Mouse (Mus musculus) stomach, embryonic 14.5 days (tissue): ENCODE results near the gene Setd1a. TPM values are rescaled to one million over a fixed set of nuclear protein-coding genes. Genes with fewer than 3 reads are reported as not detected.
A peak's percentile ranks its signal among the peaks of the same experiment; 100 is the strongest.

Experiments used
- ATAC-seq: fragments of 200-750 bp; cut with Nextera tagmentation; 2 replicates; pipeline ENCODE4 v1.8.0; 2017; ENCODE audit warnings: low read depth, moderate TSS enrichment; ENCODE audit not compliant: insufficient number of reproducible peaks, insufficient read depth, low FRiP score
- H3K27ac ChIP-seq: fragments of 300-500 bp; sonication (generic); 2 replicates; pipeline ENCODE4 v1.5.1; 2014; ENCODE audit warnings: mild to moderate bottlenecking, low read length, moderate library complexity, mixed read lengths
- H3K27me3 ChIP-seq: fragments of 300-500 bp; sonication (generic); 2 replicates; pipeline ENCODE4 v1.6.1; 2014; ENCODE audit warnings: low read length, control low read depth, mixed read lengths; ENCODE audit not compliant: control insufficient read depth, insufficient read depth
- H3K36me3 ChIP-seq: fragments of 300-500 bp; sonication (generic); 2 replicates; pipeline ENCODE4 v1.6.1; 2014; ENCODE audit warnings: mild to moderate bottlenecking, control low read depth, low read length, moderate library complexity, mixed read lengths; ENCODE audit not compliant: control insufficient read depth, insufficient read depth
- H3K4me1 ChIP-seq: fragments of 300-500 bp; sonication (generic); 2 replicates; pipeline ENCODE4 v1.6.1; 2014; ENCODE audit warnings: low read length, control low read depth, mixed read lengths; ENCODE audit not compliant: control insufficient read depth, insufficient read depth
- H3K4me2 ChIP-seq: fragments of 300-500 bp; sonication (generic); replicated peaks from 2 replicates; pipeline ENCODE4 v1.6.1; 2014; ENCODE audit warnings: low read depth, low read length, control low read depth
- H3K4me3 ChIP-seq: fragments of 300-500 bp; sonication (generic); 2 replicates; pipeline ENCODE4 v1.5.1; 2014; ENCODE audit warnings: low read depth, low read length, control low read depth
- H3K9ac ChIP-seq: fragments of 300-500 bp; sonication (generic); replicated peaks from 2 replicates; pipeline ENCODE4 v1.6.1; 2014; ENCODE audit warnings: low read depth, mild to moderate bottlenecking, control low read depth, low read length, moderate library complexity, mixed read lengths
- H3K9me3 ChIP-seq: fragments of 300-500 bp; sonication (generic); 2 replicates; pipeline ENCODE4 v1.6.1; 2016; ENCODE audit warnings: low read depth, low read length, control low read depth; ENCODE audit not compliant: control insufficient read depth
- WGBS: fragments of 180-500 bp; shearing (Covaris S2); extraction: QIAGEN DNeasy Blood & Tissue Kit; methylation state at CpG from one replicate; pipeline ENCODE4 v1.1.7; 2014; 5-methylcytosine and 5-hydroxymethylcytosine counted together
- polyA plus RNA-seq: library from polyadenylated mRNA; unstranded; fragments of >200 nt; fragmentation: Nextera tagmentation; extraction: Ambion mirVana; gene quantifications from 2 replicates; pipeline ENCODE4 v1.2.1, GENCODE M21; 2014

Setd1a gene
- polyA plus RNA-seq, 1 experiment from 2014 or later = 31.2 TPM

- Histone ChIP-seq H3K9me3 (no peaks in the 10 kb centered on the region), H3K9ac (no peak overlapping the region), H3K27me3 (no peaks in the 10 kb centered on the region), H3K36me3 (peaks cover 60% of the 10 kb centered on the region), H3K27ac (no peak overlapping the region), H3K4me2 (no peak overlapping the region), H3K4me1 (no peaks in the 10 kb centered on the region; the same call in 1 of the 2 replicates), H3K4me3 (no peak overlapping the region)
- no peak for ATAC-seq
- 92% methylated on average over 4 of the region's 4 CpGs for WGBS
These were observed 22.1 kb downstream of the Setd1a start for GRCm38 (mm10) chr7:127798591-127798990.

GRCm38 (mm10) chr7:127799211-127799610 is 22.7 kb downstream of the Setd1a start:
- Histone ChIP-seq H3K9ac (no peak overlapping the region), H3K9me3 (no peaks in the 10 kb centered on the region), H3K27me3 (no peaks in the 10 kb centered on the region), H3K27ac (no peak overlapping the region), H3K4me1 (no peaks in the 10 kb centered on the region; the same call in 1 of the 2 replicates), H3K4me2 (no peak overlapping the region), H3K36me3 (peaks cover 57% of the 10 kb centered on the region), H3K4me3 (no peak overlapping the region)
- WGBS = 91% methylated on average over 13 of the region's 13 CpGs
- no peak for ATAC-seq

- H3K36me3 ChIP-seq = peaks cover 55% of the 10 kb centered on the region
- 88% methylated on average over 1 of the region's 1 CpGs for WGBS
- no peak for ATAC-seq
- H3K4me1 ChIP-seq = no peaks in the 10 kb centered on the region; the same call in 1 of the 2 replicates
- H3K27me3 ChIP-seq = no peaks in the 10 kb centered on the region
- no peak overlapping the region for H3K27ac ChIP-seq
- no peak overlapping the region for H3K4me3 ChIP-seq
- no peak overlapping the region for H3K9ac ChIP-seq
- H3K4me2 ChIP-seq = no peak overlapping the region
- H3K9me3 ChIP-seq = no peaks in the 10 kb centered on the region
These were observed 23.3 kb downstream of the Setd1a start for GRCm38 (mm10) chr7:127799738-127800137.

- H3K9ac ChIP-seq = no peak within 1 kb of the TSS
- H3K4me3 ChIP-seq = peak within 1 kb of the TSS; percentile 19
- no peaks in the 10 kb centered on the region for H3K9me3 ChIP-seq
- ATAC-seq = peak; percentile 87
- no peaks in the 10 kb centered on the region; the same call in 1 of the 2 replicates for H3K4me1 ChIP-seq
- H3K27me3 ChIP-seq = no peaks in the 10 kb centered on the region
- H3K36me3 ChIP-seq = peaks cover 48% of the 10 kb centered on the region
- no peak within 1 kb of the TSS for H3K27ac ChIP-seq
- peak within 1 kb of the TSS; percentile 40 for H3K4me2 ChIP-seq
- 23% methylated on average over 6 of the region's 6 CpGs for WGBS
These were observed 24.1 kb downstream of the Setd1a start, which contains the start of gene Hsd3b7 for GRCm38 (mm10) chr7:127800435-127801009. TSS of gene Hsd3b7 (plus strand) at chr7:127800604.

- H3K4me3 ChIP-seq = peak overlapping the region; percentile 19; the same call in 1 of the 2 replicates
- no peaks in the 10 kb centered on the region; the same call in 1 of the 2 replicates for H3K4me1 ChIP-seq
- no peak for ATAC-seq
- peak overlapping the region; percentile 40 for H3K4me2 ChIP-seq
- H3K36me3 ChIP-seq = peaks cover 42% of the 10 kb centered on the region
- H3K9ac ChIP-seq = no peak overlapping the region
- no peaks in the 10 kb centered on the region for H3K27me3 ChIP-seq
- WGBS = 88% methylated on average over 8 of the region's 8 CpGs
- no peak overlapping the region for H3K27ac ChIP-seq
- H3K9me3 ChIP-seq = no peaks in the 10 kb centered on the region
These were observed 24.6 kb downstream of the Setd1a start for GRCm38 (mm10) chr7:127801010-127801621.

GRCm38 (mm10) chr7:127802313-127802712 is 25.8 kb downstream of the Setd1a start:
- 90% methylated on average over 17 of the region's 17 CpGs for WGBS
- H3K9me3 ChIP-seq = no peaks in the 10 kb centered on the region
- H3K27me3 ChIP-seq = no peaks in the 10 kb centered on the region
- no peak overlapping the region for H3K9ac ChIP-seq
- H3K4me1 ChIP-seq = no peaks in the 10 kb centered on the region; the same call in 1 of the 2 replicates
- no peak overlapping the region for H3K4me2 ChIP-seq
- no peak for ATAC-seq
- no peak overlapping the region for H3K27ac ChIP-seq
- H3K4me3 ChIP-seq = no peak overlapping the region
- H3K36me3 ChIP-seq = peaks cover 31% of the 10 kb centered on the region

GRCm38 (mm10) chr7:127808821-127809220 is 32.4 kb downstream of the Setd1a start:
- H3K9ac ChIP-seq = no peak overlapping the region
- WGBS = 67% methylated on average over 5 of the region's 5 CpGs

GRCm38 (mm10) chr7:127809846-127810245 is 33.4 kb downstream of the Setd1a start:
- no peaks in the 10 kb centered on the region; the same call in none of the 2 replicates for H3K36me3 ChIP-seq
- H3K27ac ChIP-seq = no peak overlapping the region
- H3K4me2 ChIP-seq = no peak overlapping the region
- ATAC-seq = no peak
- H3K4me1 ChIP-seq = no peaks in the 10 kb centered on the region
- H3K9me3 ChIP-seq = no peaks in the 10 kb centered on the region
- H3K9ac ChIP-seq = no peak overlapping the region
- 97% methylated on average over 1 of the region's 1 CpGs for WGBS
- no peaks in the 10 kb centered on the region for H3K27me3 ChIP-seq
- no peak overlapping the region for H3K4me3 ChIP-seq

More at GRCm38 (mm10) chr7:127808821-127809220, 32.4 kb downstream of the Setd1a start:
- ATAC-seq = no peak
- no peak overlapping the region for H3K4me2 ChIP-seq
- H3K4me1 ChIP-seq = no peaks in the 10 kb centered on the region
- no peak overlapping the region for H3K27ac ChIP-seq
- H3K9me3 ChIP-seq = no peaks in the 10 kb centered on the region
- no peaks in the 10 kb centered on the region for H3K27me3 ChIP-seq
- no peaks in the 10 kb centered on the region; the same call in none of the 2 replicates for H3K36me3 ChIP-seq
- no peak overlapping the region for H3K4me3 ChIP-seq
